Mouse (Mus musculus) yolk sac, embryonic 10.5 days (tissue): Measurements from ENCODE around the gene Vmn2r112.
"Not testable (repeated sequence)": the region's sequence is repeated elsewhere in the genome, so short reads cannot be mapped to it uniquely, and the experiment has no call there.

ENCODE experiments used
- DNase-seq: peaks from one replicate; pipeline ENCODE4 v3.0.0-alpha.2; 2017; ENCODE audit warnings: low spot score

The Vmn2r112 gene

DNA sequence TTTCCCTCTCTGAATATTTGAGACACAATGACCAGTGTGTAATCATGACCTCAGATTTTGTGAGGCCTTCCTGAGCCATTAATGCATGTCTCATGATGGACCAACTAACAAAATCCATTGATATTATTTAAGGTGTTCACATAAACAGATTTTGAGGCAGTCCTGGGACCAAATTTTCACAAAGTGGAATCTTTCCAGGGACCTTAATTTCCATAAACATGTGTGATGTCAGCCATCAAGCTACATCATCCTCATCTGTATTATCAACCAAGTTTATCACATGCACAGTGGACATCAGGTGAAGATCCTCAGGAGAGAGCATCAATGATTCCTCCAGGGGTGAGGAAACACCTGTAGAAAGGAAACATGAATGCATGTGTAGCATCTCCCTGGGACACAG lies at the start of gene Vmn2r112:
Gene Vmn2r112 (plus strand): TSS at position 301 of the 400 bp plus-strand sequence.
- DNase-seq = not testable (repeated sequence)

DNA sequence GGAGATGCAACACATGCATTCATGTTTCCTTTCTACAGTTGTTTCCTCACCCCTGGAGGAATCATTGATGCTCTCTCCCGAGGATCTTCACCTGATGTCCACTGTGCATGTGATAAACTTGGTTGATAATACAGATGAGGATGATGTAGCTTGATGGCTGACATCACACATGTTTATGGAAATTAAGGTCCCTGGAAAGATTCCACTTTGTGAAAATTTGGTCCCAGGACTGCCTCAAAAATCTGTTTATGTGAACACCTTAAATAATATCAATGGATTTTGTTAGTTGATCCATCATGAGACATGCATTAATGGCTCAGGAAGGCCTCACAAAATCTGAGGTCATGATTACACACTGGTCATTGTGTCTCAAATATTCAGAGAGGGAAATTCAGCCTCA lies 27.4 kb upstream of the Vmn2r112 start, which contains the start of gene Vmn2r111:
Gene Vmn2r111 (minus strand): TSS at position 101 of the 400 bp plus-strand sequence.
- DNase-seq = not testable (repeated sequence)

DNA sequence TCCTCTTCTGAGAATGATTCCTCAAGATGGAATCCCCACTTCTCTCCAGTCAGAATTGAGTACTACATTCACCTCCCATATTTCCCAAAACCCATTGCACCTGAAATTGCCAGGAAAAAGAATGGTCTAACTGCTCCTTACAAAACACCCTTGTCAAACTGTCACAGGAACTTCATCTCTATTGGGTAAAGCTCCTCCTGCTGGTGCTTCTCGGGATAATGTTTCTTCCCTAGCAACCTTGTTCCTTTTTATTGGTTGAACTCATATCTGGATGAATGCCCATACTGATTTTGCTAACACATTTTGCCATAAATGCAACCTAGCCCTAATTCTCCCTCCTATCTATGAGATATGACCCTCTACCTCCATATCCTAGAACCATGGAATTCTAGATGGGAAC lies 29.9 kb downstream of the Vmn2r112 start:
- DNase-seq = no peak
